Mouse (Mus musculus) forebrain, embryonic 10.5 days (tissue): ENCODE measurements around the gene Pias1. TPM values are rescaled to one million over a fixed set of nuclear protein-coding genes. Genes with fewer than 3 reads are reported as not detected.

Experiments
- DNase-seq: peaks from one replicate; pipeline ENCODE4 v3.0.0-alpha.2; 2017; ENCODE audit warnings: low spot score; ENCODE audit errors: extremely low spot score
- H3K27ac ChIP-seq: fragments of 300-500 bp; sonication (generic); 2 replicates; pipeline ENCODE4 v1.5.1; 2016; ENCODE audit warnings: mild to moderate bottlenecking
- H3K27me3 ChIP-seq: fragments of 300-500 bp; sonication (generic); 2 replicates; pipeline ENCODE4 v1.6.1; 2016; ENCODE audit warnings: mild to moderate bottlenecking; ENCODE audit not compliant: poor library complexity, severe bottlenecking
- H3K36me3 ChIP-seq: fragments of 300-500 bp; sonication (generic); replicated peaks from 2 replicates; pipeline ENCODE4 v1.6.1; 2016; ENCODE audit warnings: mild to moderate bottlenecking, moderate library complexity
- H3K4me1 ChIP-seq: fragments of 300-500 bp; sonication (generic); 2 replicates; pipeline ENCODE4 v1.6.1; 2016
- H3K4me3 ChIP-seq: fragments of 300-500 bp; sonication (generic); 2 replicates; pipeline ENCODE4 v1.5.1; 2016; ENCODE audit warnings: mild to moderate bottlenecking, moderate library complexity
- H3K9me3 ChIP-seq: fragments of 300-500 bp; sonication (generic); 2 replicates; pipeline ENCODE4 v1.6.1; 2016; ENCODE audit warnings: mild to moderate bottlenecking, moderate library complexity
- WGBS: fragments of 180-500 bp; shearing (Covaris S2); methylation state at CpG from one replicate; pipeline ENCODE4 v1.1.7; 2016; 5-methylcytosine and 5-hydroxymethylcytosine counted together
- polyA plus RNA-seq: library from polyadenylated mRNA; unstranded; fragments of >200 nt; fragmentation: Nextera tagmentation; extraction: Ambion mirVana; gene quantifications from 2 replicates; pipeline ENCODE4 v1.2.1, GENCODE M21; 2016

Pias1 gene
- polyA plus RNA-seq, 1 experiment from 2014 or later = 48.9 TPM

DNA sequence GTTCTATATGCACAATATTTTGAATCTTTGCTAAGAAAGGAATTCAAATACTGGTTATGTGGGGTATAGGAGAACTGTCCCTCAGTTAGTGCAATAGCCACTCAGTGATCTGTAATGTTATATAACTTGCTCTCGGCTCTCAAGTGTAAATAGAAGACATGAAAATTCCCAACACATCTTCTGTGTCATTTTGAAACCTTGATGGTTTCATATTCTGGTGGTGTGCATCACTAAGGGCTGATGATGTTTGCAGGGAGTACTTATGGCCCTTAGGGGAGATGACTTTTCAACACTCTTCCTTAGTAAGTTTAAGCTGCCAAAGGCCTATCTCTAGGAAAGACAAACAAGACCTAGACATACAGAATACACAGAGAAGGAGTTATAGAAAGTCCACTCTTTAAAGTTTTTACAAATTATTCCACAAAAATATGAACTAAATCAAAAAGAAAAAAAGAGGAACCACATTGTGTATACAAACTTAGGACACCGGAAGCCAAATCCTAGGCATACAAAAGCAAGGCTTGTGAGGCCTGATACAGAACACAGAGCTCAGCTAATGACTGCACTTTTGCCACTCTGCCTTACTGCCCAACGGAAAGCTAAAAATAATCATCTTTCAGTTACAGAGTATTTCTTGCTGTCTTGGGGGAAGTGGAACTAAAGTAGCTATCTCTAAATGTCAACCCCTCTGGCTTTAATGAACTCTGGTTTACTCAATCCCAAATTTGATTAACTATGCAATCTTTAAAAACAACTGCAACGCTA is 55.0 kb downstream of the Pias1 start:
- H3K27ac ChIP-seq = no peak overlapping the region
- no peak for DNase-seq
- peaks cover 6% of the 10 kb centered on the region; the same call in 1 of the 2 replicates for H3K36me3 ChIP-seq
- no peak overlapping the region for H3K4me3 ChIP-seq
- no peaks in the 10 kb centered on the region for H3K27me3 ChIP-seq
- no peaks in the 10 kb centered on the region for H3K9me3 ChIP-seq
- H3K4me1 ChIP-seq = peaks cover 7% of the 10 kb centered on the region; the same call in 1 of the 2 replicates
- 93% methylated on average over 4 of the region's 4 CpGs for WGBS

DNA sequence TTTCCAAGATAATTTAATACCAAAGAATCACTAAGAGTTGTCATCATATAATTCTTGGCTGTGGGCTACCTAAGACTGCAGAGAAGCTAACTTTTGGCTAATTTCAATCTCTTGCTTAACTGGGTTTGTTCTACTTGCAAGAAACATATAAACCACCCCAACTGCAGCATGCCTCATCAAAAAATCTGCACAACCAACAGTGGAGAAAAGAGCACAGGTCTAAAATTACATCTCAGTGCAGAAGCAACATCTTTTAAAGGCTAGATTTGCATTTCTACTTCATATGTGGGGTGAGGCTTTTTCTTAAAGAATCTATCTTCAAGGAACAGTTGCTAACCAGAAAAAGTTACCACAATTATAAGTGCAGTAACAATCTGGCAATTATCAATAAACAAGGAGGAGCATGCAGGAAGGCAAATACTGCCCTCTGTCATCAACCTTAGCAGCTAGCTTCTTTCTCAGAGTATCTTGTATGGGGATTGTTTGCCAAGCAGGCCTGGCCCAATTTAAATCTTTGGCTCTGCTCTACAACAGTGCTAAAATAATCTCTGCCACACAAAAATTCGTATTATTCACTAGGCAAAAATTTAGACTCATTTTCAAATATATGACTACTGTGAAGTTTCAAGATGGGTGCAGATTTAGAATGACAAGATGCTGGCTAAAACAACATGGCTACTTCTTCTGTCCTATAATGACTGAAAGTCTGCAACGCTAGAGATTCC is 62.7 kb downstream of the Pias1 start:
- Histone ChIP-seq H3K27me3 (no peaks in the 10 kb centered on the region), H3K4me3 (no peak overlapping the region), H3K27ac (no peak overlapping the region), H3K4me1 (no peaks in the 10 kb centered on the region; the same call in 1 of the 2 replicates), H3K9me3 (no peaks in the 10 kb centered on the region), H3K36me3 (peaks cover 17% of the 10 kb centered on the region)
- 86% methylated on average over 2 of the region's 2 CpGs for WGBS
- no peak for DNase-seq

DNA sequence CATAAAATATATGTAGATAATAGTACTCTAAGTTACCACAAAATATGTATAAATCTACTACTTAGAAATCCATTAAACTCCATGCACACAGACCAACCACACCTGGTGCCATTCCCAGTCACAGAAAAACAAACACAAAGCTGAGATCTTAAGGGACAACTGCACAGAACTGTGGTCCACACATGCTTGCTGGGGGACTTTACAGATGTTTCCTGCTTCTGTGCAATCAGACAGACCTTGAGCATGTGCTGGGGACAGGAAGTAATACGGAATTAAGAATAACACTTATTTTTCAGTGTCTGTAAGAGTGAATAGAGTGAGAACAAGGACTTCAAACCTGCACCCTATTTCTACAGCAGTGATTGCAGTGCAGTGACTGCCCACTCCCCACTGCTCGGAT is 66.8 kb downstream of the Pias1 start:
- DNase-seq = no peak
- Histone ChIP-seq H3K4me3 (no peak overlapping the region), H3K27me3 (no peaks in the 10 kb centered on the region), H3K27ac (no peak overlapping the region), H3K4me1 (no peaks in the 10 kb centered on the region), H3K9me3 (peaks cover 4% of the 10 kb centered on the region; the same call in 1 of the 2 replicates), H3K36me3 (peaks cover 39% of the 10 kb centered on the region)
- 86% methylated on average over 2 of the region's 2 CpGs for WGBS

DNA sequence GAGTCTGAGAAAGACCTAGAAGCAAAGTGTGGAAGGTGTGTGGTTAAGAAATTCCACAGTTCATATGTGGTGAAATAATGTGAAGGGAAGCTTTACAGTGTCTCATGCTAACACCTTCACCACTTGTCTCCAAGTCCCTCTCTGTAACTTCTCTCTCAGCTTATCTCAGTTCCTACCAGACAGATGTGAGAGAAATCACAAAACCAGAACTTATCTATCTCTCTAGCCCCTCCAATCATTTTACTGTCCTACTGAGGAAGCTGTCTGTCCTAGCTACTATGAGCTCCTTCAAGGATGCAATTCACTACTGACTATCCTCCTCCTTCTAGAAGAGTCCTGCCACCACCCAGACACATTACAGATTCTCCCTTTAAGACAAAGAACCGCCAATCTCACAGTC is 70.7 kb downstream of the Pias1 start:
- DNase-seq = no peak
- no peak overlapping the region for H3K4me3 ChIP-seq
- peaks cover 64% of the 10 kb centered on the region for H3K36me3 ChIP-seq
- no peaks in the 10 kb centered on the region for H3K27me3 ChIP-seq
- WGBS = 93% methylated on average over 1 of the region's 1 CpGs
- peaks cover 10% of the 10 kb centered on the region for H3K9me3 ChIP-seq
- H3K27ac ChIP-seq = no peak overlapping the region
- H3K4me1 ChIP-seq = no peaks in the 10 kb centered on the region

DNA sequence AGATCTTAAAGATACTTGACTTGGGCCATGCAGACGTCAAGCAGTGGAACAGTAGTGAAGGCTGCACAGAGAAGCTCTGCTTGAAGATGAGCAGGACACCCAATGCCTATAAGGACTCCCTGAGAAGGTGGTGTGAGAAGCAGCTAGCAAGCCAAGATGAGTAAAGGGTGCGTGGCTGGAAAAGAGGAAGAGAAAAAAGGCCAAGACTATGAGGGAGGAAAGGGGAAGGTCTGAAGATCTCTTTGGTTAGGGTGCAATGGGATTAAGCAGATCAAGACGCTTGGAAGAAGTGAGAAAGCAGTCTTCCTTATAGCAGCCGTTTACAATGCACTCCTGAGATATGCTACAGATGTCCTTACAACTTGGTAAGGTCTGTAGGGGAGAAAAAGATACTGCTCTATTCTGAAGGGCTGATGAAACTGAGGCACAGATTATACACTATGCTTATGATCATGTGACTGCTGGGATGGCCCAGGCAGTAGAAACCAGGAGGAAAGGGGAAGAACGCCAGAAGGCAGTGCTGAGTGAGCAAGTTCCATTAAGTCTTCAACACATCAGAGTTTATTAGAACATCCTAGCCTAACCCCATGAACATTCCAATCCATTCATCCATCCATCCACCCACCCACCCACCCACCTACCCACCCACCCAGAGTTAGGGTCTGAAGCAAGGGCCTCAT is 74.2 kb downstream of the Pias1 start:
- Histone ChIP-seq H3K27me3 (no peaks in the 10 kb centered on the region), H3K27ac (no peak overlapping the region), H3K9me3 (peaks cover 10% of the 10 kb centered on the region), H3K4me3 (no peak overlapping the region), H3K36me3 (peaks cover 74% of the 10 kb centered on the region), H3K4me1 (no peaks in the 10 kb centered on the region; the same call in 1 of the 2 replicates)
- DNase-seq = no peak
- 91% methylated on average over 5 of the region's 5 CpGs for WGBS

DNA sequence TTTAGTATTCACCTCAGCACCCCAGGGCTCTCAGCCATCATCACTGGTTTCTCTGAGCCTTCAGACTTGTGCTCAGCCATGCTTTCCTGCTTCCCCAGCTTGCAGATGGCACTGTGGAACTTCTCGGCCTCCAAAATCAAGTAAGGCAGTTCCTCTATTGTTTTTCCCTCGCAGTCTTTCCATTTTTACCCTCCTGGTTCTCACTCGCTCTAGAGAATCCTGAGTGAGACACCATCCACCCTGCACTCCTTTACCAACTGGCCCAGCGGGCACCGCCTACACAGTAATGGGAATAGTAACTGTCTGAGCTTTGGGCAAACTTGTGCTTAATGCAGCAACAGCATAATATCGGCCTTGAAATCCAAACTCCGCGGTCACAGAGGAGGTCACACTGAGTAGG is 82.7 kb downstream of the Pias1 start:
- H3K4me1 ChIP-seq = peaks cover 10% of the 10 kb centered on the region
- H3K9me3 ChIP-seq = no peaks in the 10 kb centered on the region
- no peak overlapping the region for H3K4me3 ChIP-seq
- no peak overlapping the region for H3K27ac ChIP-seq
- H3K36me3 ChIP-seq = peaks cover 47% of the 10 kb centered on the region
- WGBS = 95% methylated on average over 8 of the region's 8 CpGs
- no peak for DNase-seq
- no peaks in the 10 kb centered on the region for H3K27me3 ChIP-seq

DNA sequence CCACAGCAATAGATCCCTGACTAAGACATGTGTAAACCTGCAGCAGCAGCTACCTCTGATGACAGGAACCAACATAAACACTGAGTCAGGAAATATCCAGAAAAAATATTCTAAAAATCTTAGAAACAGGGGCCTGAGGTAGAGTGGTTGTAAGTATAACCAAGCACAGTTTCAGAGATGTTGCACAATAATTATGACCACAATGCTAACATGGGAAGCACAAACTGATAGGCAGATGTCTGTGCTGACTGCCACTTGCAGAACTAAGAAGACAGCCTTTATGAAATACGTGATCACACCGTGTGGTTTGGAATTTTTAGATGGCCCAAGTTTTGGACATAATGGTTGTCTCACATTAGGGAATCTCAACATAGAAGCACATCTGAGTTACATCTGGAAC is 83.9 kb downstream of the Pias1 start:
- Histone ChIP-seq H3K4me1 (peaks cover 10% of the 10 kb centered on the region), H3K4me3 (no peak overlapping the region), H3K36me3 (peaks cover 38% of the 10 kb centered on the region), H3K27me3 (no peaks in the 10 kb centered on the region), H3K27ac (no peak overlapping the region), H3K9me3 (no peaks in the 10 kb centered on the region)
- no peak for DNase-seq
- WGBS = 96% methylated on average over 2 of the region's 2 CpGs

DNA sequence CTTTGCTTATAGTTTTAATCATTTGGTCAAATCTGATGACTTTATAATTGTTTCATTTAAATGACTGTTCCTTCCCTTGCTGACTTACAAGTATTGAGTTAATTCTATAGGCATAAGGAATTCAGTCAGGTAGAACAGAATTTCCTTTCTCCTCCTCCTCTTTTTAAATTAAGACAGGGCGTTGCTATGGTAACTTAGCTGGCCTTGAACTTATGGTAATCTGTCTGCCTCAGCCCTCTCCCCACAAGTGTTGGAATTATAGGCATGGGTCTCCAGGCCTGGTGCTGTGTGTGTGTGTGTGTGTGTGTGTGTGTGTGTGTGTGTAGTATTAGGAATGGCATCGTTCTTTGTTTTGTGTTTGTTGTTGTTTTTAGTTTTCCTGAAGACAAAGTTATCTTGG is 86.0 kb downstream of the Pias1 start:
- H3K9me3 ChIP-seq = no peaks in the 10 kb centered on the region
- no peaks in the 10 kb centered on the region for H3K27me3 ChIP-seq
- H3K4me1 ChIP-seq = peaks cover 6% of the 10 kb centered on the region
- H3K4me3 ChIP-seq = no peak overlapping the region
- H3K27ac ChIP-seq = no peak overlapping the region
- peaks cover 42% of the 10 kb centered on the region for H3K36me3 ChIP-seq
- WGBS = 84% methylated on average over 2 of the region's 2 CpGs
- DNase-seq = no peak

DNA sequence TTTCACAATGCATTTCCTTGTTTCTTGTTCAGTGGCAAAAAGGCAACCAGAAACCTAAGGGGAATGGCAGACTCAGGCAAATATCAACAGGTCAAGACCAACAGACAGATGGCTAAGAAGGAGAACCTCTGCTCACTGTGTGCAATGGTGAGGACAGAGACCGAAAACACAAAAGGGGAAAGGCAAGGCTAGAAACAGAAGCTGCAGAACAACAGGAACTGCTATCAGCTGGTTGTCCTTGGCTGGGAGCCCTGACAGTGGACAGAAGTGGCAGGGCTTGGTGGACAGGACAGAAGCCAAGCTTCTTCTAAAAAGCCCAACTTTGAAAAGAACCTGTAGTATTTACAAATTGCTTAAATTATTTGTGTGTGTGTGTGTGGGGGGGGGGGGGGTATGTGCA is 93.2 kb downstream of the Pias1 start:
- H3K36me3 ChIP-seq = peaks cover 59% of the 10 kb centered on the region
- WGBS = 97% methylated on average over 1 of the region's 1 CpGs

DNA sequence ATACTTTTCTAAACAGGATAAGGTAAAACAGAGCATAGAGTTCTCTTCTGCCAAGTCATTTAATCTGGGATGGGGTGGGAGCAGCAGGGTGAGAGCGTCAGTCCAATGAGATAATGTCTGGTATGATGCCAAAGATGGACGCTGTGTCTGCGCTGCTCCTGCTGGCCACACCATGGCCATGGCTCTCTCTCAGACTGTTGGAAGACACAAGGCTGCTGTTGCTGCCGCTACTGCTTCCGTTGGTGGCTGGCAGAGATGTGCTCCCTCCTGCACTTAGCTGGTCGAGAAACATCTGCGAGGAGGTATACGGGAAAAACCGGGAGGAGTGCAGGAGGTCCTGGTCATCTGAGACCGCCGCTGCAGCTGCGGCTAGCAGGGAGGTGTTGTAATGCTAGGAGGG is 105.9 kb downstream of the Pias1 start:
- Histone ChIP-seq H3K9me3 (no peaks in the 10 kb centered on the region), H3K4me3 (no peak overlapping the region), H3K4me1 (no peaks in the 10 kb centered on the region), H3K27ac (no peak overlapping the region), H3K27me3 (no peaks in the 10 kb centered on the region), H3K36me3 (peaks cover 63% of the 10 kb centered on the region)
- 87% methylated on average over 12 of the region's 12 CpGs for WGBS
- DNase-seq = no peak

More for the DNA sequence above, 93.2 kb downstream of the Pias1 start:
- Histone ChIP-seq H3K9me3 (no peaks in the 10 kb centered on the region), H3K4me3 (no peak overlapping the region), H3K27me3 (no peaks in the 10 kb centered on the region), H3K4me1 (no peaks in the 10 kb centered on the region), H3K27ac (no peak overlapping the region)
- no peak for DNase-seq

DNA sequence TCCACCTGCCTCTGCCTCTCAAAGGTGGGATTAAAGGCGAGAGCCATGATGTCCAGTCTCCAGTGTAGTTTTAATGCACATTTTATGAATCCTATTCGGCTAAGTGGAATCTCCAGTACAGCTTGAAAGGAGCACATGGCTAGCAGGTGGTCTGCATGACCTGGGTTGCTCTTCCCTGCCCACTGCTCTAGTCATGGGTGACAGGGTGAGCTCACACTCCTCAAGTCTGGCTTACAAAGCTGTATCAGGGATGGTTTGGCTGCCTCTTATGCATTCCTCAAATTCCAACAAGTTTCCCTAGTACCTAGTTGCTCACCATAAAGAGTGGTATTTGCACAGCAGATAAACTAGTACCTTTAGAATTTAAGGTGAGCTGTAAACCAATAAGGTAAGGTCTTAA is 109.9 kb downstream of the Pias1 start:
- H3K9me3 ChIP-seq = no peaks in the 10 kb centered on the region
- H3K27me3 ChIP-seq = no peaks in the 10 kb centered on the region
- H3K27ac ChIP-seq = no peak overlapping the region
- no peaks in the 10 kb centered on the region for H3K4me1 ChIP-seq
- H3K4me3 ChIP-seq = no peak overlapping the region
- whole genome bisulfite sequencing = 94% methylated on average over 2 of the region's 2 CpGs
- DNase-seq = no peak
- peaks cover 24% of the 10 kb centered on the region for H3K36me3 ChIP-seq

DNA sequence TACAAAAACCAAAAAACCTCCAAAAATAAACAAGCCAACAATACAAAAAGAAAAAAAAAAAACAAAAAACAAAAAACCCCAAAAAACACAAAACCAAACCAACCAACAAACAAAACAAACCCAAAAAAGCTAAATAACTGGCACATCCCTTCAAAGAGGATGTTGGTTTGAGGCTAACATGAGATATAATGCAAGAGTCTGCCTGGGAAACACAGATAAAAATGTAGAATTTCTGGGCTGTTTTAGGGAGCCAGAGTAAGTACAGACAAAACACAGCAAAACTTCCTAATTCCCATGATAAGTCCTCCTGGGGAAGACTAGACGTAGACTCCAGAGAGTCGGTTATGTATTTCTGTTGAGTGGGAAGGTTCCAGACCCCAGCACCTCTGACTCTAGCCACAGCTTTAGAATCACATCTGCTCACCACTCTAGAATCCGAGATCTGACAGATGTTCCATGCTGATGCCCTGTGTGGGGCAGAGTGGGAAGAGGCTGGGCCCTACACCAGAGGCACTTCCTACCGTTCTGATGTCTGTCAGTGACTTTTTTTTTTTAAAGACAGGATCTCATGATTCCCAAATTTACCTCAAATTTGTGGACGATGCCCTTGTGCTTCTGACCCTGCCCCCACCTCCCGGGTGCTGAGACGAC is 110.6 kb downstream of the Pias1 start:
- no peaks in the 10 kb centered on the region for H3K9me3 ChIP-seq
- H3K4me1 ChIP-seq = no peaks in the 10 kb centered on the region
- no peak overlapping the region for H3K4me3 ChIP-seq
- 88% methylated on average over 7 of the region's 7 CpGs for WGBS
- no peaks in the 10 kb centered on the region for H3K27me3 ChIP-seq
- H3K36me3 ChIP-seq = peaks cover 18% of the 10 kb centered on the region
- H3K27ac ChIP-seq = no peak overlapping the region
- no peak for DNase-seq
